Mouse (Mus musculus) embryonic facial prominence, embryonic 12.5 days (tissue): ENCODE measurements around the gene Dnajb2. TPM values are rescaled to one million over a fixed set of nuclear protein-coding genes. Genes with fewer than 3 reads are reported as not detected.

ENCODE experiments used
- ATAC-seq: fragments of 200-750 bp; cut with Nextera tagmentation; 2 replicates; pipeline ENCODE4 v1.8.0; 2017; ENCODE audit not compliant: insufficient number of reproducible peaks, insufficient read depth, low FRiP score, low TSS enrichment
- H3K27ac ChIP-seq: fragments of 300-500 bp; sonication (generic); 2 replicates; pipeline ENCODE4 v1.5.1; 2016; ENCODE audit warnings: mild to moderate bottlenecking
- H3K27me3 ChIP-seq: fragments of 300-500 bp; sonication (generic); 2 replicates; pipeline ENCODE4 v1.6.1; 2016; ENCODE audit warnings: mild to moderate bottlenecking, moderate library complexity
- H3K36me3 ChIP-seq: fragments of 300-500 bp; sonication (generic); 2 replicates; pipeline ENCODE4 v1.6.1; 2016; ENCODE audit warnings: mild to moderate bottlenecking
- H3K4me1 ChIP-seq: fragments of 300-500 bp; sonication (generic); 2 replicates; pipeline ENCODE4 v1.6.1; 2016
- H3K4me2 ChIP-seq: fragments of 300-500 bp; sonication (generic); replicated peaks from 2 replicates; pipeline ENCODE4 v1.6.1; 2016; ENCODE audit warnings: mild to moderate bottlenecking, moderate library complexity
- H3K4me3 ChIP-seq: fragments of 300-500 bp; sonication (generic); 2 replicates; pipeline ENCODE4 v1.5.1; 2016; ENCODE audit warnings: mild to moderate bottlenecking
- H3K9ac ChIP-seq: fragments of 300-500 bp; sonication (generic); 2 replicates; pipeline ENCODE4 v1.6.1; 2016; ENCODE audit warnings: mild to moderate bottlenecking, moderate library complexity
- H3K9me3 ChIP-seq: fragments of 300-500 bp; sonication (generic); 2 replicates; pipeline ENCODE4 v1.6.1; 2016; ENCODE audit warnings: mild to moderate bottlenecking, moderate library complexity
- WGBS: fragments of 180-500 bp; shearing (Covaris S2); methylation state at CpG from one replicate; pipeline ENCODE4 v1.1.7; 2016; 5-methylcytosine and 5-hydroxymethylcytosine counted together
- polyA plus RNA-seq: library from polyadenylated mRNA; unstranded; fragments of >200 nt; fragmentation: Nextera tagmentation; extraction: Ambion mirVana; gene quantifications from 2 replicates; pipeline ENCODE4 v1.2.1, GENCODE M21; 2016

The Dnajb2 gene
- polyA plus RNA-seq, 1 experiment from 2014 or later: 45.0 TPM

DNA sequence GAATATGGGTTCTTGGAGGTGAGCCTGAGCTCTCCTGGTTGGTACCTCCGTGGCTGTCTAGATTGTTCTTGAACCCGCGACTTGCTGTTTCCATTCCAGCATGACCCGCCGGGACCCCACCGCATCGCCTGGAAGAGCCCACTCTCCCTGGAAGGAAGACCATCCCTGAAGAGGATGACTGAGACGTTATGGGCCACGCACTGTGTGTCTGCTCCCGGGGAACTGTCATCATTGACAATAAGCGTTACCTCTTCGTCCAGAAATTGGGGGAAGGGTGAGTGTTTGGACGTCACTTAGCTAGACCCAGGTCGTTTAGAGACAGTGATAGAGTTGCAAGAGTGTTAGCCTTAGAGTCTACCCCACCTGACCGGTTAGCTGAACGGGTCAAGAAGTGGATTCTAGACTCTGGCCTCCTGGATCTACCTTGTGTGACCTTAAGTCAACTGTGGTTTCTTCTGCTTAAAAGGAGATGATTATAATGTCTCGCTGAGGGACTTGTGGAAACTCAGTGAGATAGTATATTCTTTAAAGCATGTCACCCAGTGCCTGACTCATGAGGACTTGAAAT, 25.0 kb upstream of the Dnajb2 start:
- Histone ChIP-seq H3K9me3 (no peaks in the 10 kb centered on the region), H3K27me3 (0 out of 2 replicates have a peak, but pooled peaks cover 3% of the 10 kb centered on the region), H3K4me1 (peaks cover 28% of the 10 kb centered on the region), H3K4me3 (peak overlapping the region; percentile 95), H3K27ac (no peak overlapping the region), H3K4me2 (peak overlapping the region; percentile 94), H3K36me3 (peaks cover 34% of the 10 kb centered on the region), H3K9ac (peak overlapping the region; percentile 92)
- no peak for ATAC-seq
- WGBS: 13% methylated on average over 17 of the region's 17 CpGs

- H3K27me3 ChIP-seq: peaks cover 14% of the 10 kb centered on the region
- H3K27ac ChIP-seq: no peak overlapping the region
- H3K4me3 ChIP-seq: no peak overlapping the region
- H3K36me3 ChIP-seq: peaks cover 34% of the 10 kb centered on the region
- 0 out of 2 replicates have a peak overlapping the region, but pooled peaks have one; percentile 94 for H3K4me2 ChIP-seq
- ATAC-seq: no peak
- peaks cover 28% of the 10 kb centered on the region for H3K4me1 ChIP-seq
- no peak overlapping the region for H3K9ac ChIP-seq
- 72% methylated on average over 4 of the region's 4 CpGs for whole genome bisulfite sequencing
- no peaks in the 10 kb centered on the region for H3K9me3 ChIP-seq
Measured at GRCm38 (mm10) chr1:75212542-75212941, 23.7 kb upstream of the Dnajb2 start.

DNA sequence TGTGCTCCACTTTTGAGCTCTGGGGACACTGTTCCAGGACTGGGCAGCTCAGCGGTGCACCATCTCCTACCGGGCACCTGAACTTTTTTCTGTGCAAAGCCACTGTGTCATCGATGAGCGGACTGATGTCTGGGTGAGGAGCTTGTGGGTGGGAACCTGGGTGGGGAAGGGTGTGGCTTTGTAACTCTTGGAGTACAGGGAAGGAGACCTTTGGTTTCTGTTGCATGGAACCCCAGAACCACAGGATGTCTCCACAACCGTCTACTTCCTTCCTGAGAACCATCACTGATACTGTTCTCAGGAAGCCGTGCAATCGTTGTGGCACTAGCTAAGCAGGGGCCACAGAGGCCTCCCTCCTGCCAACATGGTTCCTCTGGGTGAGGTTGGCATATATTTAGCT, 23.1 kb upstream of the Dnajb2 start:
- peaks cover 20% of the 10 kb centered on the region for H3K27me3 ChIP-seq
- peaks cover 34% of the 10 kb centered on the region for H3K36me3 ChIP-seq
- ATAC-seq: no peak
- no peak overlapping the region for H3K9ac ChIP-seq
- H3K4me2 ChIP-seq: no peak overlapping the region
- WGBS: 92% methylated on average over 7 of the region's 7 CpGs
- no peak overlapping the region for H3K27ac ChIP-seq
- H3K9me3 ChIP-seq: no peaks in the 10 kb centered on the region
- no peak overlapping the region for H3K4me3 ChIP-seq
- H3K4me1 ChIP-seq: peaks cover 30% of the 10 kb centered on the region

GRCm38 (mm10) chr1:75214442-75214841, 21.8 kb upstream of the Dnajb2 start:
- peaks cover 28% of the 10 kb centered on the region for H3K4me1 ChIP-seq
- no peaks in the 10 kb centered on the region for H3K9me3 ChIP-seq
- 86% methylated on average over 2 of the region's 2 CpGs for WGBS
- no peak overlapping the region for H3K9ac ChIP-seq
- peaks cover 33% of the 10 kb centered on the region for H3K27me3 ChIP-seq
- no peak overlapping the region for H3K27ac ChIP-seq
- H3K4me2 ChIP-seq: no peak overlapping the region
- no peak for ATAC-seq
- H3K36me3 ChIP-seq: peaks cover 34% of the 10 kb centered on the region
- H3K4me3 ChIP-seq: no peak overlapping the region

- peaks cover 34% of the 10 kb centered on the region for H3K36me3 ChIP-seq
- H3K4me2 ChIP-seq: no peak overlapping the region
- ATAC-seq: no peak
- peaks cover 24% of the 10 kb centered on the region for H3K4me1 ChIP-seq
- H3K9ac ChIP-seq: no peak overlapping the region
- H3K9me3 ChIP-seq: no peaks in the 10 kb centered on the region
- no peak overlapping the region for H3K4me3 ChIP-seq
- 74% methylated on average over 5 of the region's 5 CpGs for WGBS
- H3K27me3 ChIP-seq: peaks cover 38% of the 10 kb centered on the region
- no peak overlapping the region for H3K27ac ChIP-seq
Measured at GRCm38 (mm10) chr1:75214886-75215285, 21.3 kb upstream of the Dnajb2 start.

- H3K9me3 ChIP-seq: no peaks in the 10 kb centered on the region
- peaks cover 47% of the 10 kb centered on the region for H3K27me3 ChIP-seq
- no peak overlapping the region for H3K4me3 ChIP-seq
- WGBS: 93% methylated on average over 9 of the region's 9 CpGs
- no peak overlapping the region for H3K27ac ChIP-seq
- peaks cover 20% of the 10 kb centered on the region for H3K4me1 ChIP-seq
- H3K4me2 ChIP-seq: no peak overlapping the region
- peaks cover 34% of the 10 kb centered on the region for H3K36me3 ChIP-seq
- no peak overlapping the region for H3K9ac ChIP-seq
- ATAC-seq: no peak
Measured at GRCm38 (mm10) chr1:75215785-75216184, 20.4 kb upstream of the Dnajb2 start.

GRCm38 (mm10) chr1:75216797-75217585, 19.2 kb upstream of the Dnajb2 start:
- H3K27ac ChIP-seq: no peak overlapping the region
- peaks cover 31% of the 10 kb centered on the region for H3K36me3 ChIP-seq
- H3K4me1 ChIP-seq: peaks cover 10% of the 10 kb centered on the region
- H3K4me3 ChIP-seq: no peak overlapping the region
- no peak overlapping the region for H3K9ac ChIP-seq
- ATAC-seq: no peak
- H3K4me2 ChIP-seq: no peak overlapping the region
- no peaks in the 10 kb centered on the region for H3K9me3 ChIP-seq
- peaks cover 57% of the 10 kb centered on the region for H3K27me3 ChIP-seq
- 76% methylated on average over 13 of the region's 13 CpGs for WGBS

- no peak for ATAC-seq
- Histone ChIP-seq H3K27me3 (peaks cover 62% of the 10 kb centered on the region), H3K36me3 (peaks cover 23% of the 10 kb centered on the region), H3K4me2 (peak overlapping the region; percentile 92), H3K4me1 (peaks cover 9% of the 10 kb centered on the region; the same call in 1 of the 2 replicates), H3K27ac (no peak overlapping the region), H3K4me3 (peak overlapping the region; percentile 50; the same call in 1 of the 2 replicates), H3K9me3 (no peaks in the 10 kb centered on the region), H3K9ac (no peak overlapping the region)
- WGBS: 5% methylated on average over 6 of the region's 6 CpGs
Measured at GRCm38 (mm10) chr1:75217893-75218226, 18.3 kb upstream of the Dnajb2 start.

DNA sequence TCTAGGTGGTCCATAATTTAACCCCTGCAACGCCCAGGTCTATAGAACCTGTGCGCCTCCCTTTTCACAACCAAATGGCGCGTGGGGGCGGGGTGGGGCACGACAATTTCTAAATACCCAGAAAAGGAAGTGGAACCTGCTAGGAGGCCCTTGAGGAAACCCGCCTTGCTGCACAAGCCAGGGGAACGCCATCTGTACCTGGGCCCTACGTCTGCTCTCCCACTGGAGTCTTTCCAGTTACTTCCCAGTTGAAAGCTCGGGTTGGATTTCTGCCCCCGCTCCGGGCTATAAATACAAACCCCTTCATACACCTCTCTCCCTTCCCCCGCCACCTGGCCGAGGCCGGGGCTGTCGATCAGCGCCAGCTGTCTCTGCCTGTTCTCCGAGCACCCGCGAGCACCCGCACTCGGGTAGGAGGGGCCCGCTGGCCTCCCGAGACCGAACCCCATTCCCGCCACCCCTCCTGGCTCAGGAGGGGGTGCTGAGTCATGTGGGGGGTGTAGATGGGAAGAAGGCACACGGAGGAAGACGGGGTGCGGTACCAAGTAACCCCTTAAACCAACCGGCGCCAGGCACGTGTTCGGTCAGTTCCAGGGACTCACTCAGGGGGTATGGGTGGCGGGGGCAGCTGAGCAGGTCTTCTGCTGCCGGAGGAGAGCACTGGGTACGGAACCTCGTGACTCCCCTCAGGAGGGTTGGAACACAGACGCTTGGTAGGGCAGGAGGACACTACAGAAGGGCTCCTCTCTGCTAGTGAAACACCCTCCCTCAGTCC, 17.8 kb upstream of the Dnajb2 start:
- Histone ChIP-seq H3K36me3 (peaks cover 17% of the 10 kb centered on the region), H3K27me3 (peaks cover 62% of the 10 kb centered on the region), H3K27ac (no peak overlapping the region), H3K4me2 (peak overlapping the region; percentile 92), H3K9me3 (no peaks in the 10 kb centered on the region), H3K9ac (peak overlapping the region; percentile 39), H3K4me1 (peaks cover 9% of the 10 kb centered on the region; the same call in 1 of the 2 replicates), H3K4me3 (peak overlapping the region; percentile 50)
- 1% methylated on average over 38 of the region's 38 CpGs for WGBS
- no peak; the same call in 1 of the 2 replicates for ATAC-seq

- no peaks in the 10 kb centered on the region for H3K9me3 ChIP-seq
- under 1% methylated on average over 24 of the region's 24 CpGs for WGBS
- peaks cover 62% of the 10 kb centered on the region for H3K27me3 ChIP-seq
- peak overlapping the region; percentile 50 for H3K4me3 ChIP-seq
- peak overlapping the region; percentile 92 for H3K4me2 ChIP-seq
- H3K27ac ChIP-seq: no peak overlapping the region
- peak overlapping the region; percentile 39 for H3K9ac ChIP-seq
- peaks cover 9% of the 10 kb centered on the region; the same call in 1 of the 2 replicates for H3K4me1 ChIP-seq
- H3K36me3 ChIP-seq: peaks cover 10% of the 10 kb centered on the region
- ATAC-seq: peak; percentile 41; the same call in 1 of the 2 replicates
Measured at GRCm38 (mm10) chr1:75219078-75219477, 17.1 kb upstream of the Dnajb2 start.

GRCm38 (mm10) chr1:75219531-75219930, 16.7 kb upstream of the Dnajb2 start, which contains the start of gene Tuba4a:
TSS of gene Tuba4a (minus strand) at chr1:75219865.
- H3K4me1 ChIP-seq: peaks cover 9% of the 10 kb centered on the region; the same call in 1 of the 2 replicates
- ATAC-seq: no peak; the same call in 1 of the 2 replicates
- peak within 1 kb of the TSS; percentile 39 for H3K9ac ChIP-seq
- no peaks in the 10 kb centered on the region for H3K9me3 ChIP-seq
- peaks cover 62% of the 10 kb centered on the region for H3K27me3 ChIP-seq
- H3K36me3 ChIP-seq: peaks cover 6% of the 10 kb centered on the region
- WGBS: under 1% methylated on average over 34 of the region's 34 CpGs
- H3K4me3 ChIP-seq: peak within 1 kb of the TSS; percentile 50
- H3K27ac ChIP-seq: no peak within 1 kb of the TSS
- H3K4me2 ChIP-seq: peak within 1 kb of the TSS; percentile 92
